Mouse (Mus musculus) heart, postnatal 10 days (tissue): ENCODE measurements at regions not wholly inside any gene's neighbourhood (a gene's known extent, or its start where the extent isn't known, plus 50 kb on each side); places are given as distances from the start of the nearest gene placed in this dataset.

ENCODE experiments used
- DNase-seq, 2 experiments: peaks; one replicate each; pipeline ENCODE4 v3.0.0; 2021
- intact Hi-C: fragments of 180-260 bp; cut with DNase I; formaldehyde crosslinking; loops from one replicate; pipeline ENCODE4 v1.15.1; 2025

DNA sequence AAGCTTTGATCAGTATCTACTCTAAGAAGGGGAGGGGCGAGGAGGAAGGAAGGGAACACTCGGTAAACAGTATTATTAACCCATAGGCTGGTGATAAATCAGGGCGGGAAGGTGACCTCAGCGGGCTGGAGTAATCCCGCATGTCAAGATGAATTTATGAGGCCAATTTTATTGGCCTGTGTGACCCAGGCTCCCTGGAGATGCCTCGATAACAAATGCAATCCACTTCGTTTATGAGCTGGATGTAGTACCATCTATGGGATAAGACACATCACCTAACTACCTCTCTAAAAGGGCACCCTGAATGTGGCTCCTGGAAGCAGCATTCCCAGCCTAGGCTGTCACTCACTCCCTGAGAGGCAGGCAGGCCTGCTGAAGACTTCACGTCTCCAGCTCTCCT, 321.2 kb upstream of the Zfp703 start:
- intact Hi-C loops = no loop called here
- no peak for DNase-seq

- no peak for DNase-seq
- intact Hi-C loops = no loop called here
Observed at GRCm38 (mm10) chr8:26656310-26657075, 320.6 kb upstream of the Zfp703 start.

GRCm38 (mm10) chr8:26659381-26659780, 317.7 kb upstream of the Zfp703 start:
- intact Hi-C loops = no loop called here
- no peak for DNase-seq

DNA sequence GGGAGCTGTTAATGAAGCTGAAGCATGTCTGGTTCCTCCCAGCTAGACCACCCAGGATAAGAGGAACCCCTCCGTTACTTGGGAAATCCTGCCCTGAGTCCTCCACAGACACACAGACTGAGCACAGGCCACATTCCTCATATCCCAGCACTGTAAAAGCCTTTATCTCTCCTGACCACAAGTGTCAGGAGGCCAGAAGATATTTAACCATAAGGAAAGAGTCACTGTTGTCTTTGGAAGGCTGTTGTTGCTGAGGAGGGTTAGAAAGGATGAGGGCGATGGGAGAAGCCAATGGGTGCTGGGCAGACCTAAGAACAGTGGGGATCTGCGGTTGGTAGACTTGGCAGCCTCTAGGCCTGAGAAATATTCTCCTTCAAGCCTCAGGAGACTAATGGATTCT, 307.6 kb upstream of the Zfp703 start:
- intact Hi-C loops = no loop called here
- no peak for DNase-seq

GRCm38 (mm10) chr8:26672486-26673395, 304.4 kb upstream of the Zfp703 start:
- DNase-seq = no peak
- intact Hi-C loops = no loop called here

DNA sequence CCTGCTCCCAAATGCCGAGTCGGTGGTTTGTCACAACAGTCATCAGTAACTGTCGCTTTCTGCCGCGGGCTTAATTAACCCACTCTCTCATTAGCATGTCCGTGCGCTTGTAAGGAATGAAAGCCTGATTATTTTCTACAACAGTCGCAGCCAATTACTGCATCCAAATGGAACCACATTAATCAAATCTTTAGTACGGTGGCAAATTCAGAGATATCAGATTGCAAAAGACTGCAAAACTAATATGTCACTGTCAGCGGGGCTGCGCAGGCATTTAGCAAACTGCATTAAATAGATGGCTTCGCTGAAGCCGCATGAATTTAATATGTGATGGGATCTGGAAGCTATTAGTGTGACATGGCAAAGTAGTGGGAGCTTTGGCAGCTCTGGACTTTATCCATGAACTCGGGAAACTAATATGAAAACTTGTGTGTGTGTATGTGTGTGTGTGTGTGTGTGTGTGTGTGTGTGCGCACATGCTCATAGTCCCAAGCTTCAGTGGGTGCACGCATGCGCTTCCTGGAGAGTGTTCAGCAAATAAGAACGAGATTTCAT, 299.5 kb upstream of the Zfp703 start:
- intact Hi-C loops = no loop called here
- no peak for DNase-seq

DNA sequence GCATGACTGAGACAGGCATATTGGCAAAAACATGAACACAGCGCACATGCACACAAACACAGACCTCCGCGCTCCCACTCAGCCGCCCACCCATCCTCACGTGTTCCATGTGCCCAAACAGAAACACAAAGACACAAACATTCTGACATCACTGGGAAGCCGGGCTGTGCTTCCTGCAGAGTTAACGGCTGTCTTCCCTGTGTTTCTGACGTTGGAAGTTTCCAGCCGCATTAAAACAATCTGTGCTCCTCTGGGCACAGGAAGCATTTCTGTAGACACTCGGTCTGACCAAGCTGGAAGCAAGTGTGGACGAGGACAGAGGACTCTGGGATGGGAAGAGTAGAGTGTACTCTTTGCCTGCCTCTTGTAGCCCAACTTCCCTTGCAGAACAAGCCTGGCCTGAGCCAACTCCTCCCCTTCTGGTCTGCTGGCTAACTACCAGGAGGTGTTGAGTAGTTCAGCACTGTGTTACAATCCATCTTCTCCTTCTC, 296.2 kb upstream of the Zfp703 start:
- peak; percentile 8 to 28 for DNase-seq
- intact Hi-C loops = loop anchor here (2.0 kb wide), 1 partner anchor 20 kb away; no protein-coding TSS in a partner anchor

DNA sequence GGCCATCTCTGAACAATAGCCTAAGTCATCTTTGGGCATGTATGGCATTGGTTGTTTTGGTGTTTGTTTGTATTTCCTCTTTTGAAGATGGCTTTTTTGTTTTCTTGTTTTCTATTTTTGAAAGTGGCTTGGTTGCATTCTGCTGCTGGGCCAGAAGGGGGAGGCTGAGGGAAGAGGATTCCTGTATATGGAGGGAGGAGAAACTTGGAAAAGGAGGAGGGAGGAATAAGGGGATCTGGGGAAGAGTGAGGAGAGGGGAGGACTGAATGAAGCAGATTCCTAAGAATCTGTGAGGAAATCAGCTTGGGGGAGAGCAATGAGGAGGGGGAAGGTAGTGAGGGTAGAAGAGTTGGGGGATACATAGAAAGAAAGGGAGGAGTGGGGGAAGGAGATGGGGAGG, 290.0 kb upstream of the Zfp703 start:
- intact Hi-C loops = loop anchor here (1.0 to 5.0 kb wide), 3 partner anchors 160 to 340 kb away; no protein-coding TSS in a partner anchor
- DNase-seq = peak; percentile 29 to 66

DNA sequence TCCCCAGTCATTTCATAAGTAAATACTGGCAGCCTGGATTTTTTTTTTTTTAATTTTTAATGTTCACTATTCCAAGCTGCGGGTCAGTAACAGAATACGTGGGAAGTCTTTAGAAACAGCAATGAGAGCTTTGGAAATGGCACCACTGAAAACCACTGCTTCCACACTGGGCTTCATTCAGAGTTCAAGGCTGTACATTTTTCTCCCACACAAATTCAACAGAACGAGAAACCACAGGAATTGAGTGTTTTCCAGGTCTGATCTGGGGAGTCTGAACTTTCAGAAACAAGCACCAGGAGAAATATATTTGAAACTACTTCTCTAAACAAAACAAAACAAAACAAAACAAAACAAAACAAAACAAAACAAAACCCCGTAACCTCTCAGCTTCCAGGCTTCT, 289.1 kb upstream of the Zfp703 start:
- DNase-seq = no peak
- intact Hi-C loops = loop anchor here (5.0 kb wide), 2 partner anchors 159 to 341 kb away; no protein-coding TSS in a partner anchor

DNA sequence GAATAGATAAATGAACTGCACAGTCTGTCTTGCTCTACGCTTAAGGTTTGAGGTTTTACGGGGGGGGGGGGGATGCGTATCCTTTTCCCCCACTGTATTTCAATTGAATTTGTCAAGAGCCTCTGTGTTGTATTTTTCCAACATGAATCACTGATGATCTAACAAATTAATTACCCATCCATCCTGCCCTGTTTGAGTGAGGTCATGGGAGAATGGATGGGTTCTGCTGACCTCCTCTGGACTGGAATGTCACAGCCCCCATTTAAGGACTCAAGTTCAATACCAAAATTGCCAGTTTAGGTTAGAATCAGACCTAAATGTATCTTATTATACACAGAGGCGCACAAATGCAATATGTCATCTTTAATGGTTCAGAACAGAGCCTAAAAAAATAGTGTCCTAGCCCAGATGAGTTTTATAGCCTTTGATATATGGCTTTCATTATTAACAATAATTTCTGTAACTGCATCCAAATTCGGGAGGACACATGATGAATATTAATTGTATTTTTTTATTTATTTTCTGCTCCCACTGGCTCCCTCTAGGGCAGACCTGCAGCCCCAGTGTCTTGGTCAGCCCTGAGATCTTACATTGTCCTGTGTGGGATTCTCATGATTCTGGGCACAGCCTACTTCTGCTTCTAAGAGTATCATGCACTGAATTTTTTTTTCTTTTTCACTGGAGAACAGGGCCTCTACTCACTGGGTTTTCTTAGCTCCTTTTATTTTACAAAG, 288.2 kb upstream of the Zfp703 start:
- DNase-seq = no peak
- intact Hi-C loops = loop anchor here (5.0 kb wide), 2 partner anchors 158 to 342 kb away; no protein-coding TSS in a partner anchor

- intact Hi-C loops = loop anchor here (5.0 kb wide), 2 partner anchors 158 to 342 kb away; no protein-coding TSS in a partner anchor
Observed at GRCm38 (mm10) chr8:26689479-26690177, 287.5 kb upstream of the Zfp703 start.

GRCm38 (mm10) chr8:26690178-26690735, 286.9 kb upstream of the Zfp703 start:
- intact Hi-C loops = no loop called here
- peak in 1 of 2 experiments; percentile 20 for DNase-seq

More at GRCm38 (mm10) chr8:26689479-26690177, 287.5 kb upstream of the Zfp703 start:
- DNase-seq = no peak

DNA sequence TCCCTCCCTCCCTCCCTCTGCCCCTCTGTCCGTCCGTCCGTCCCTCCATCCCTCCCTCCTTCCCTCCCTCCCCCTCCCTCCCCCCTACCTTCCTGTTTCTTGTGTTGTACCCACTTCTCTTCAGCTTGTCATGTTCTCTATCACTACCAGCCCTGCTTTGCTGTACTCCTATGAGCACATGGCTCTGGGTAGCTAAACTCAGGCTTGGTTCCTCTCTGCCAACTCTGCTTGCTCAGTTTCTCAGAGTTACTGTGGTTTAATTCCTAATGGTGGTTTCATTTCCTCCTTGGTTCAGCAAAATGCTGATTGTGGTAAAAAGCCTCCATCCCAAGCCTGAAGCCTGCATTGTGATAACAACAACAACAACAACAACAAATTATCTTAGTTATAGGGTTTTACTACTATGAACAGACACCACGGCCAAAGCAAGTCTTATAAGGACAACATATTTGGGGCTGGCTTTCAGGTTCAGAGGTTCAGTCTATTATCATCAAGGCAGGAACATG, 279.5 kb upstream of the Zfp703 start:
- intact Hi-C loops = no loop called here
- peak in 1 of 2 experiments; percentile 6 for DNase-seq

GRCm38 (mm10) chr8:26698580-26698979, 278.5 kb upstream of the Zfp703 start:
- peak; percentile 13 to 18 for DNase-seq
- intact Hi-C loops = no loop called here

GRCm38 (mm10) chr8:26706048-26706767, 270.9 kb upstream of the Zfp703 start:
- DNase-seq = no peak
- intact Hi-C loops = no loop called here

DNA sequence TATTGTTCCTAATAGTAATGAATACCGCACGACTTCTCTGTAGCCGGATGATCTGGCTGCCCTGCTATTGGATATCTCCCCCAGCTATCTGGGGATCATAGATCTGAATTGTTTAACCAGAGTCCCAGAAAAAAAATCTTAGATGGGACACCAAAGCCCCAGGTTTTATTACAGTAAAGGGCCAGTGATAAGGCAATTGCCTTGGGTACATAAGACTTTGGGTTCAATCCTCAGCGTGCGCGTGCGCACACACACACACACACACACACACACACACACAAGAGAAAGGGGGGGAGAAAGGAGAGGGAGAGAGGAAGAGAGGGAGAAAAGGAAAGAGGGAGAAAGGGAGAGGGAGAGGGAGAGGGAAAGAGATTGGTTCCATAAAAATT, 270.4 kb upstream of the Zfp703 start:
- intact Hi-C loops = no loop called here
- no peak for DNase-seq

GRCm38 (mm10) chr8:26713836-26714235, 263.3 kb upstream of the Zfp703 start:
- intact Hi-C loops = no loop called here
- peak; percentile 72 to 73 for DNase-seq

- no peak for DNase-seq
- intact Hi-C loops = no loop called here
Observed at GRCm38 (mm10) chr8:26714714-26715113, 262.4 kb upstream of the Zfp703 start.
